Mouse (Mus musculus) urinary bladder, adult 2 months (tissue): ENCODE measurements around the gene Pnmt. TPM values are rescaled to one million over a fixed set of nuclear protein-coding genes. Genes with fewer than 3 reads are reported as not detected.

Experiments used
- DNase-seq: peaks from one replicate; pipeline ENCODE4 v3.0.0; 2022; ENCODE audit warnings: low spot score
- polyA plus RNA-seq: library from polyadenylated mRNA; depleted of rRNA; stranded (reverse); fragments of >200 nt; gene quantifications from 2 replicates; pipeline ENCODE4 v1.2.3, GENCODE M21; 2012; rRNA removed

Pnmt gene
- 0.10 TPM in 1 of 2 replicates, not detected in the other for polyA plus RNA-seq

DNA sequence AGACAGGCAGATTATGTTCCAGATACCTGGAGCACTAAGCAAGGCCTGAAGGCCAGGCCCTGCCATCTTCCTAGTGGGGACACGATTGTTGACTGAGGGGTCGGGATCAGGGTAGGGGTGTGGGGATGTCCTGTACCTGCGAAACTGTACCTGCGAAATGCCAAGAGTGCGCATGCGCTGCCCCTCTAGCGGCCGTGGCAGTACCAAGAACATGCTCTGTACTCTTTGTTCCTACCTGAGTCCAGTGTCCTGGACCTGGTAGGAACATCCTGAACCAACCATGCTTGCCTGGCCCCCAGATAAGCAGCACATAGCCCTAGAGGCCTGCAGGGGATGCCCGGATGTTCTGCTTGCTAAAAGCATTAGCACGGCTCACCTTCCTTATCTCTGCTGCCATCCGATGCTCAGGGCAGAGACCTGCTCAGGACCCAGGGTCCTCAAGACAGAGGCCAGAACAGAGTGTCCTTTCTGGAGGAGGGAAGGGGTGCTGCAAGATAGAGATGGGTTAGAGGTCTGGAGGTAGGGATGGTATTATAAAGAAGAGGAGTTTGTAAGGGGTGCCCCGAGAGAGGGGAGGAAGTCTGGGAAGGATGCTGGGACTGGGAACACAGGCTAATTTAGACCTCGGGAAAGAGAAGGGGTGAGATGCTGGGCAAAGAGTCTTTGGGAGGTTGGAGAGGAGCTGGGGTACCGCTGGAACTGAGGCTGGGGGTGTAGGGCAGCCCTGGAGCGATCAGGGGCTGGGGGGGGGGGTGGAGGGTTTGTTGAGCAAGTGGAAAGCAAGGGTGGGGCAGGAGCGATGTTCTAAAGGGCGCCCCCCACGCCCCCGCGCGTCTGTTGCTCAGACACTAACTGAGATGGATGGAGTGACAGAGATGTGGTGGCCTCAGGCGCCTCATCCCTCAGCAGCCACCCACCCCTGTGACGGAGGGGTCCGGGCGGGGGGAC, at the start of gene Pnmt:
Gene Pnmt, plus strand, starts transcription at position 813 of the 948 bp plus-strand sequence.
- DNase-seq, result no peak

DNA sequence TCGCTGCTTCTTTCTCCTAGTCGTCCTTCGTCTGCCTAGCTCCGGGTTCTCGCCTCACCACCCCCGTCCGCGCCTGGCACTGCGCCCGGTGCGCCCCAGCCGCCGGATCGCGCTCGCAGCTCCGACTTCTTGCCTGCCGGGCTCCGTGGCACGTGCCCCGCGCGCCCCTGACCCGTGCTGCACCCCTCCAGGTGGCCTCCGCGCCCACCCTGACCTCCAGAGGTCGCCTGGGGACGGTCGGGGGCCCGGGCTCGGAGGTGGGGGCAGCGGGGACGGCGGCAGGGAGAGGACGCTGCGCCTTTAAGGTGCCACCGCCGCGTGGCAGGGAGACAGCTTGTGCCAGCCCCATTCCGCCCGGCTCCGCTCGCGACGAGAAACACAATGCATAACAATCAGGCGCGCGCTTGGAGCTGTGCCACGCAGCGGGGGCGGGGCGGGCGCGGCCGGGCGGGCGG, 47.7 kb upstream of the Pnmt start:
- DNase-seq, result peak; percentile 44

DNA sequence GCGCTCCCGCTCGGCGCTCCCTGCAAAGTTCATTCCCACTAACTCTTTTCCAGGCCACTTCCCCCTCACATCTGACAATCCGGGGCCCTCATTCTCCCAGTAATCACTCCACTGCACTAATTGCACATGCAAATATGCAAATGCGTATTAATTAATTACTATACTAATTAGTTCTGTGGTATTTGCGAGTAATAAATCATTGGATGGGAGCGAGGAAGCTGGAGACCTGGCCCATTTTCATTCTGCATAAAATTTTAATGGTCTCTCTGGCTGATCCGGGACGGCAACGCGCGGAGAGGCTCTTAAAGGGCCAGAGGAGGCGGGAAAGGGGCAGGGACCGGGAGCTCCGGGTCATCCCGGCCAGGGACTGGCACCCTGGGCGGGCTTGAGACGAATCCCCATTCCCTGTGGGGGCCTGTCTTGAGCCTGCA, 47.2 kb upstream of the Pnmt start:
- DNase-seq, result no peak

DNA sequence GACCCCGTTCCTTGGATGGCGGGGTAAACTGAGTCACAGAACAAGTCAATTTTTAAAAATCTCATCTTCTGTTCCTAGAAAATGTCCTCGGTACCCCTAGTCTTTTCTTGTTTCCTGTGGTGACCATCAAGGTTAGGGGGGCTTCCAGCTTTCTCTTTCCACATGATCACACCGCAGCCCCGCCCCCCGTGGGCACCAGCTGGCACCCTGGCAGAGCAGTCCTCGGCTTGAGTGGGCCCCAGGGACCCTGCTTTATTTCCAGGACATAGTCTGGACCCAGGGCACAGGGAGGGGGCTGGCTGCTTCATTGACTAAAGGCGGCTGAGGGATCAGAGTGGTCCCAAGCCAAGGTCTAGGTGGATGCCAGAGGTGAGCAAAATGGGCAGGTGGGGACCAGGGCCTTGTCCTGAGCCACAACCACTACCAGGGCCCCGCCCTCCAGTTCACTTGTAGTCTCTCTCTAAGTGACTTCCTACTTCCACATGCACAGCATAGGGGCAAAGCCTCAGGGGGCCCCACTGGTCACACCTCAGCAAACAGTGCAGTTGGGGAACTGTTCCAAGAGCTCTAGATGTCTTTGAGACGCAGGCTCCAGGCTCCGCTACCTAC, 46.5 kb upstream of the Pnmt start:
- no peak for DNase-seq

DNA sequence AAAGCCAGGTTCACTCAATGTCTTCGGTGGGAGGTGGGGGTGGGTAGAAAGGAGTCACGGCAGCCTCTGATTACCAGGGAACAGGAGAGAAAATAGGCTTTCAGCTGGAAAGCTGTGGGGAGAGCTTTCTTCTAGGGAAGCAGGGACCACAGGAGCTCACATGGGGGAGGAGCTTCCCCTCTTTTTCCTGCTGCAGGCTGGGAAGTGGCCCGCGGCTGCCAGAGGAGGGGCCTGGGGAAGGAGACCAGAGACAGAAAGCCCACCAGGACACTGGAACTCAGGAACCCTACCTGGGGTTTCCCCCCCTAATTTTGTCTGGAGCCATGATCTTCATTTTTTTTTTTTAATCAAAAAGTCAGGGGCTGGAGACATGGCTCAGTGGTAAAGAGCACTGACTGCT, 45.7 kb upstream of the Pnmt start:
- no peak for DNase-seq

DNA sequence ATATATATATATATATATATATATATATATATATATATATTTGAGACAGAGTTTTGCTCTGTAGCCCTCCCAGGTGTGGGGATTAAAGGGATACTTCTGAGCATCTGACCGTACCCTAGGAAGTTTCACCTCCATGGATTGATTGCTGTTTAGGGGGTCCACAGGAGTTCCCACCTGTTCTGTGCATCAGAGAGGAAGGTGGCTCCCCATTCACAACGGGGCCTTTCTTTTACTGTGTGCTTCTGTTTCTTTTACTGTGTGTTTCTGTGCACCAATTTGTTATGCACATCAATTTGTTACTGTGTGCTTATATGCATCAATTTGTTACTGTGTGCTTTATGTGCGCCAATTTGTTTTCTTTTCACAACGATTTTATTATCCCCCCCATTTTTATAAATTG, 45.1 kb upstream of the Pnmt start:
- DNase-seq, result no peak

DNA sequence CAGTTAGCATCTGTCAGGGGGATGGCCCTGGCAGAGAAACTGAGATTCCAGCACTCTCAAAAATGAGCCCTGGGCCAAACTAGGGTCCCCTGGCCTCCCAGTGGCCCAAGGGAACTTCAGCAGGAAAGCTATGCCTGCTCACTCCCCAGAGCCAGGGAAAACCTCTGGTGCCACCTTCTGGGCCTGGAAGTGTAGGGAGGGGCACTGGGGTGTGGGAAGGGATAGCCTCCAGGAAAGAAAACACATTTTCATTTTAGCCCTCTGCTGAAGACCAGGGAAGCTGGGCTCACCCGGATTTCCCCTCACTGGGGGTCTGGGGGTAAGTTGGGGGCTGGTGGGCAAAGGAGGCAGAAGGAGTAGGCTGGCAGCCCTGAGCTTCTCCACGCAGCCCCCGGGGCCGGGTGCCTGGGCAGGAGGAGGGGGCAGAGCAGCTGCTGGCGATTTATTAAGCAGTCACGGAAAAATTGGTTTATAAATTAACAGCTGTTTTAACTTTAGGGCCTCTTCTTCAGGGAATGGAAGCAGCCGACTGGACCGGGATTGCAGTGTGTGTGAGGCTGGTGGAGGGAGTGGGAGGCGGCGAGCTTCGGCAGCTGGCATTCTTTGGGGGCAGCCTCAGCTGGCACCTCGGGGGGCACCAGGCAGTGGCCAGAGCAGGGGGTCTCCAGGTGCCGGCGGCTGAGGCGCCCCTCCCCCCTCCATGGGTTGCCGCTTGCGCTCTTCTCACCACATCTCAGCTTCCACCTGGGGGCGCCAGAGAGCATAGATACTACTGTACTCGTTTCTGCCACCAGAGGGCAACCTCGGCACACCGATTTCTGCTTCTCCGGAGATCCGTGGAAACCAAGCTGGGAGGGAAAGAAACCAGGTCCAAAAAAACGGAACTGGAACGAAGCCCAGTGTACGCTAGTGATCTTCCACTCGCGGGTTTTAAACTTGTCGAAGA, 44.0 kb upstream of the Pnmt start:
- peak; percentile 93 for DNase-seq

DNA sequence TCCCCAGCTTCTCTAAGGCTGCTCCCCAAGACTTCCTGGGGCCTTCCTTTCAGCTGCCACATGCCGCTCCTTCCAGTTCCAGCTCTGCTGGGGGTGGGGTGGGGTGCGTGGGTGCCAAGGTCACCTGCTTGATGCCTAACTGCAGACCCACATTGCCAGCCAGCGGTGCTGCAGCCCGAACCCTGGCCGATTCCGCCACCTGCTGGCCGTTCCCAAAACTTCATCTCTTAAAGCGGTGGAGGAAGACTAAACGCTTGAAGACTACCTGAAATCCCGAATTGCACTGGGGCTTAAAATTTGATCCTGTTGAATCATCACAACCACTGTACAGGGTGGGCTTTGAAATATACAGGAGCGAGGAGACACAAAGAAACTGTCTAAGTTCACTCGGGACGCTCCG, 41.0 kb upstream of the Pnmt start:
- DNase-seq, result peak; percentile 53

DNA sequence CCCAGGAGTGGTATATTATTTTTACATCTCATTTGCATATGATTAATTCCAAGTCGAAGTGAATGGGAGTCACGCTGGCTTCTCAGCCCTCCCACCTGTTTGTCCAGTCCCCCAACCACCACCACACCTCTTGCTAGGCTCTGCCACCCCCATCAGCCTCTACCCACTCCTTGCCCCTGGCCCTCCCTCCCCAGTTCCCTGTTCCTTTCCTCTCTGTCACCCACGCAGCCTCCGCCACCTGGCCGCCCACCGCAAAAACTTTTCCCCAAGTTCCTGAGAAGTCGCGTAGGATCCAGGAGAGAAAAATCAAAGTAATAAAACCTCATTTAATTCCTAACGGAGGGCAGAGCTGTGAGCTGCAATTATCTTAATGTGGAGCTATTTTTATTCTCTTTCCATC, 40.1 kb upstream of the Pnmt start:
- DNase-seq, result no peak

DNA sequence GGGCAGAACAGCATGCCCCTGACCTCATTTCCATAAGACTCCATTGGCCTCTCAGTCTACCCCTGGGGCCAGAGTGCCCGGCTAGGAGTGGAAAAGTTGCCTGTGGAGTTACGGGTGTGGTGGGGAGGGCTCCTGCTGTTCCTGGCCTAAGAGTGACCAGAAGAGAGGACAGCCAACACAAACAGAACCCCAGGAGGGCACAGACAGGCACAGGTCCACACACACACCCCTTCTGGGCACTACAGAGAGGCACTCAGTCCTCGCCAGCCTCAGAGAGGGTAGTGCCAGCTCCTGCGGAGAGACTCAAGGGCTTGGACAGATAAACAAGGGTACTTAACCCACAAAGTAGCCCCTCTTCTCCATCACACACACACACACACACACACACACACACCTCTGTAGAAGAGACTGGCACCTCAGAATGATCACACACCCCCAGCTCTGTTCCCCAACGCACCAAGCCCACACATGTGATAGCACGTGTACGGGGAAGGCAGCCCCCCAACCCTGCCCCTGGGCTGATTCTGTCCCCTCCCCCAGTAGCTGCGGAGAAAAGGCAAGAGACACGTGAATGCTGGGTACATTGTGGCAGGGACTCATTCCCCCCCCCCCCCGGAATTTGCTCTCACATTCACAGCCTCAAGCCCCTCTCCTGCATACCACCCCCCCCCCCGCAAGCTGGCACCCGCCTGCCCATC, 38.7 kb upstream of the Pnmt start:
- no peak for DNase-seq

DNA sequence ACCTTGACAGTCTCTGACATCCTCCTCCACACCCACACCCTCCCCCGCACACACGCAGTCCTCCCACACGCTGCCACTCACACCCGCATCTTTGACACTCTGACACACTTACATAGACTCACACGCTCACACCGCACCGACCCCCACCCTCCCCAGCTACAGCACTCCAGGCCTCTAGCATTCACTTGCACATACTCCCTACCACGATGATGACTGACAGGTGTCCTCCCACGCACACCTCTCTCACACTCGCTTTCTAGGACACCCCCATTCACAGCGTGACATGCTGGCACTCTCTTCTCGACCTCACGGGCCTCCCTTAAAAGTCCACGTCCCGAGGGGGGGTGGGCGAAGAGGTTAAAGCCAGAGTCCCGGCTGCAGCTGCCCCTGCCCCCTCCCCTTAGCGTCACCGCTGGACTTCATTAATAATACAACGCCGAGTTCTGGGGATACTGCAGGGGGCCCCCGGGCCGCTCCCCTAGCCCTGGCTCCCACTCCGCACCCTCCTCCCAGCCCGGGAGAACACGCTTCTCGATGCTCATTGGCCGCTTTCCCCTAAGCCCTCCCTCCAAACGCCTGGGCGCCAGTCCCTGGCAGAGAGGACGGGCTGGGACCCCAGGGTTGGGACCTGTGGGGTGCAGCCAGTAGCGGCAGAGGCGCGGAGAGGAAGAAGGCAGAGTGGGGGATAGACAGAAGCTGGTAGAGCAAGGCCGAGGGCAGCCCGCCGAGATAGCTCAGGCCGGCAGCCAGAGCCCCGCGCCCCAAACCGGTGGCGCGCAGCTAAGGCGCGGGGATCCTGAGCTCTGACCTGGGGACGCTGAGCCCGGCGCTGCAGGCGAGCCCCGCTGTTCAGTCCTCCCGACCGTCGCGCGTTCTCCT, 37.9 kb upstream of the Pnmt start, which contains the start of gene Ppp1r1b:
Gene Ppp1r1b, plus strand, starts transcription at position 322 of the 879 bp plus-strand sequence.
- DNase-seq, result no peak

DNA sequence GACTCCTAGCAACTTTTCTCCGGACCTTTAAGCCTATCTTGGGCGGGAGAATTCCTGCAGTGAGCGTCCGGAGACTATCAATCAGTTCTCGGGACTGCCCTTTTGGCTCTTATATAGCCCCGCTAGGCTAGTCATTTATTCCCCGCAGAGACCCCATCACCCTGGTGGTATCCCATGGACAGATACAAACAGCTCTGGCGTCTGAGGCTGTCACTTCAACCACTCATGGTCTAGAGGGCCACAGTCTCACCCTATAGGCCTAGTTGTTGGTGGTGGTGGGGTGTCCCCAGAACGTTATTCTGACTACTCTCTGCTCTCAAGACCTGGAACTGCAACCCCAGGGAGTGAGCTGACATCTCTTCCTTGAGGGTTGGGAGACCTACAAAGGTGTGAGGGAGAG, 36.9 kb upstream of the Pnmt start:
- no peak for DNase-seq

DNA sequence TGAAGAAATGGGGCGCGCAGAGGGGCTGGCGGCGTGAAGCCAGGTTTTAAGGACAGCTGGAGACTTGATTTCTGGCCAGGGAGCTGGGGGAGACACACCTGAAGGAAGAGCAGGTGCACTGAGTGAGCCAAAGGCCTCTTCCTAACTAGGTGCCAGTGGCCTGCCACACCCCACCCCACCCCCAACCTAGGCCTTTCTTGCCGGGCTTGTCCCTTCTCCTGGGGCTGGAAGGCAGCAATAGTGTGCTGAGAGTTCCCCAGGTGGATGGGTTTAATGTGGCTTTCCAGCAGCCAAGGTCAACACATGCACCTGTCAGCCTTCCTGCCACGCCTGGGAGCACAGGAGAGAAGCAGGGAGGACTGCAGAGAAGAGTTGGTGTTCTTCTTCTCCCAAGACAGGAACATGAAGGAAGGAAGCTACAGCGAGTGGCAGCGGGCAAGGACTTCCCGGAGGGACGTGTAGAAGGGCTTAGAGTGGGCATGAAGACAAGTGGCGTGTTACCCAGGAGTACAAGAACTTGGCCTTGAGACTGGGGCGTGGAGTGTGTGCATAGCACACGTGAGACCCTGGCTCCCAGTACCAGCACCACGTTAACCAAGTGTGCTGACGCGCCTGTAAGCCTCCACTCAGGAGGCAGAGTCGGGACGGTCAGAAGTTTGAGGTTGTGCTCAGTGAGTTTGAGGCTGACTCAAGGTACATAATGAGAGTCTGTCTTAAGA, 33.8 kb upstream of the Pnmt start:
- no peak for DNase-seq

DNA sequence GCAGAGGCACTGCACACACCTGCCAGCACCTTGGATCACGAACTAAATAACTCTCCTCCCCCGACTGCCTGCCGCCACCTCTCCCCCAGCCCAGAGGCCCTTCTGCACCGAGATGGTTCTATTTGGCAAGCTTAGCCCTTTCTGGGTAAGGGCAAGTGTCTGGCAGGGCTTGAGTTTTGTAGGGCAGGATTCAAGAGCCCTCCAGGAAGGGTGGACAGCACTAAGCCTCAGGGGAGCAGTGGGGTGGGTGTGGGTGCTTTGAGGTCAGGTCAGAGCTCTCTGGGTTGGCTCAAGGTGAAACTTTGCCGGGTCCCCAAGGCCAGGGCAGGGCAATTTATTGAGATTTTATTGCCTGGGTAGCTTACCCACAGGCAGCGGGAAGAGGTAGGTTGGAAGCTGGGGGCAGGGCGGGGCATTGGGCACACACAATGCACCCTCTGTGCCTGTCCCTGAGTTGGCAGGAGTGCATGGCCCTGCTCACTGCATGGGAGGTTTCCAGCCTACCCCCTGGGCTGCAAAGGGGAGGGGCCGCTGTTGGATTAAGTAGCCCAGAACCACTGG, 32.5 kb upstream of the Pnmt start:
- DNase-seq, result no peak

DNA sequence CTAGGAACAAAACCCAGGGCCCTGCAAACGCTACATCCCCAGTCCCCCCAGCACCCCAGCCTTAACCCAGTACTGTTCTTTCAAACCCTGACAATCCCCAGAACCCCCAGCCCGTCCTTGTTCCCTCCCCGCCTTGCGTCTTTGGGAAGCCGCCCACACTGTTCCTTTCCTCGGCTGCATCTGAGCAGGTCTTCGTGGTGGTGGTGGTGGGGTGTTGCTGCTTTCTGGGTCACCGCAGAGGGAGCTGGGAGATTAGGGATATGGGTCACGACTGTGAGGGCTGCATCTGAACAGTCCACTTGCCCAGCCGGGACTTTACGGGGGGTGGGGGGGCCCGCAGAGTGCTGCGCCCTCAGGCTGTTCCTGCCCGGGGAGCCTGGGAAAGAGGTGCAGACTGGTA, 31.8 kb upstream of the Pnmt start:
- no peak for DNase-seq

DNA sequence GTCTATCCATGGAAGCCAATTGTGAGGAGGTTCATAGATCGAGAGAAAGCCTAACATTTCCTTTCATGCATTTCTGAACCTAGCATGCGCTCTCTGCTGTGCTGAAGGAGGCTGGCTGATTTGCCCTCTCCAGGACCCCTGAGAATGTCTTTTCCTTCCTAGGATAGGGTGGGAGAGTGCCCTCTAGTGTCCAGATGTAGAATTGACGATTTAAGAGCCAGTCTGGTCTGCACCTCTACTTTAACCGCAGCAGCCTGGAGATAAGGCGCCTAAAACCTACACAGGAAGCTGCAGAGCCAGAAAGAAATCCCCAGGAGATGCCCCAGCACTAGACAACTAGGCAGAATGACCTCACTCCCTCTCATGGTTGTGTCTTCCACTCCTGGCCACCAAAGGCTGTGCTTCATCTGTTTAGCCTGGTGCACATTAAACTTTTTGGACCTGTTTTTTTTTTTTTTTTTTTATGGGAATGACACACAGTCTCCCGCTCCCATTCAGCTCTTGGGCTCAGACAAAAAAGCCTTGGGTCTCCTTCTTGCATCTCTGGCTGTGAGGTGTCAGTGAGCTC, 30.4 kb upstream of the Pnmt start:
- no peak for DNase-seq

DNA sequence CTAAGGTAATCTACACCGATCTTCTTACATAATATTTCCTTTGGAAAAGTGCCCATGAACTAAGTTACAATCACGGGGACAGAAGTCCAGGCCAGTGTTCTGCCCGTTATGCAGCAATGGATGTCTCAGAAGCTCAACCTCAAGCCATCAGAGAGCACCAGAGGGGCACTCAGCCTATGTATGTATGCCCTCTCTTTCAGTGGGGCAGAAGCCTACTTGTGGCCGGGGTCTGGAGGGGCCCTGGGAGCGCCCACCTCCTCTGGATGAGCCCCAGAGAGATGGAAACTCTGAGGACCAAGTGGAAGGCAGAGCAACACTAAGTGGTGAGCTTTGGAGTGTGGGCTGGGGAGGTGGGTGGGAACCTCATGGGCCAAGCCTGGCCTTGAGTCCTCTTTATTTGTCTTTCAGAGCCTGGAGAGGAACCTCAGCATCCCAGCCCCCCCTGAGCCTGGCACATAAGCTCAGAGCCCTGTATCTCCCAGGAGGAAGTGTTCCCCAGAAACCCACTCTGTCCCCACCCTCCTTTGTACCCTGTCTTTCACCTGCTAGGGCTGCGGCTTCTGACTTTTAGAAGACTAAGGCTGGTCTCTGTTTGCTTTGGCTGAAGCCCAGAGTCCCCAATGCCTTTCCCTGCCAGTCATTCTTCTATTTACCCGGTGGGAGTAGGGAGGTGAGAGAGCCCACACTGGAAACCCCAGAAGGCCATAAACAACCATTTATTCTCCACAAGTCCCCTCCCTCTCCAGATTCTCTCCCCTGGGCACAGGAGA, 29.4 kb upstream of the Pnmt start:
- DNase-seq, result no peak
